In the genomic region with DNA sequence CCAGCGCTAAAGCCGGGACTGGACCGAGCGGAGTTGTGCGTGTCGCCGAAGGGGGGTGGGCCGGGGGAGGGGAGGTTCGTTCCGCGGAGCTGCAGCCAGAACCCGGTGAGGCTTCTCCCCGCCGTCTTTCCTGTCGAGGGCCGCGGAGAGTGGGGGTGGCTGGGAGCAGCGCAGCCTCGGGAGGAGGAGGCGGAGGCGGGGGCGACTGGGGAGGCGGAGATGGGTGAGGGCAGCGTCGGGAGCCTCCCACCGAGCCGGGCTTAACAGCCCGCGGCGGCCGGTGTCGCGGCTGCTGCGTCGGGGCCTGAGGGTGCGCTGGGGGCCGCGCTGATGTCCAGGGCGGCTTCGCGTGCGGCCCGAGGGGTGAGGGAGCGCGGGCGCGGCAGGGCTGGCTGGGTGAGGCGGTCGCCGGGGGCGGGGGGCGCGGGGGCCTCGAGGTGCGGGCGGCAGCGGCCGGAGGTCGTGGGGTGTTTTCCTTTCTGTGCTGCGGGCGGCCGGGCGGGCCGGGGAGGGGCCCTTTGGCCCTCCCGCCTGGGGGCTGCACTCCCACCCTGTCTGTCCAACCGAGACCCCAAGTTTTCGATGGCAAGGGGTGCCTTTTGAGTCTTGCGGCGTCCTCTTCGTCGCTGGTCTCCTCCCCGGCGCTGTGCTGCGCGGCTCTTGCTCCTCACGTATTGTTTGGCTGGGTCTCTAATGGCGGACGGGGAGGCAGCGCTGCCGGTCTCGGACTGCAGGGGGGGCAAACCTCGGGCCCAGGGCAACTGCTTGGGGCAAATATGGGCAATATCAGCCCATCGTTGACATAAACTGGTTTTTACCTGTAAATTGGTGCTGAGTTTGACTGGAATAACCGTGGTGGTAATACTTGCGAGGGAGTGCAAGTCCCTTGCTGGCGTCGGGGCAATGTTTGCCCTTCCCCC, we compare ENCODE assay signal across 8 mouse cellular contexts. TPM values are rescaled to one million over a fixed set of nuclear protein-coding genes. Genes with fewer than 3 reads are reported as not detected.
DNase-seq lines count a peak whose midpoint lies in the region; ATAC-seq and TF ChIP-seq lines count a peak whose summit lies in the region.
"Not testable (repeated sequence)": the region's sequence is repeated elsewhere in the genome, so short reads cannot be mapped to it uniquely, and the experiment has no call there.

A gene (plus strand): TSS at position 60 of the 920 bp plus-strand sequence.

- WGBS in embryonic facial prominence, embryonic 12.5 days: under 1% methylated on average over 39 of the region's 87 CpGs
- WGBS in limb, embryonic 11.5 days: under 1% methylated on average over 28 of the region's 87 CpGs
- WGBS in midbrain, embryonic 13.5 days: 0% methylated on average over 25 of the region's 87 CpGs
- under 1% methylated on average over 44 of the region's 87 CpGs for WGBS in small intestine, adult 2 months

- not testable (repeated sequence) for H3K27me3 ChIP-seq in embryonic facial prominence, embryonic 12.5 days; limb, embryonic 11.5 days (ENCODE audit: control insufficient read depth, insufficient read depth, low read length); midbrain, embryonic 13.5 days; small intestine, adult 2 months (ENCODE audit: control insufficient read depth, insufficient read depth, low read length)

- H3K27ac ChIP-seq in embryonic facial prominence, embryonic 12.5 days: peak within 1 kb of the TSS; percentile 99
- H3K27ac ChIP-seq in limb, embryonic 11.5 days (replicated peaks; ENCODE audit: low read depth, low read length): peak within 1 kb of the TSS; percentile 90
- peak within 1 kb of the TSS; percentile 99 for H3K27ac ChIP-seq in midbrain, embryonic 13.5 days
- peak within 1 kb of the TSS; percentile 93 for H3K27ac ChIP-seq in small intestine, adult 2 months (ENCODE audit: insufficient read depth, low read depth, low read length)

- peak within 1 kb of the TSS; percentile 76 for H3K4me3 ChIP-seq in embryonic facial prominence, embryonic 12.5 days
- peak within 1 kb of the TSS; percentile 61 for H3K4me3 ChIP-seq in limb, embryonic 11.5 days (ENCODE audit: low read depth, low read length)
- peak within 1 kb of the TSS; percentile 80 for H3K4me3 ChIP-seq in midbrain, embryonic 13.5 days (replicated peaks)
- peak within 1 kb of the TSS; percentile 100 for H3K4me3 ChIP-seq in small intestine, adult 2 months (ENCODE audit: low read depth, low read length)

- H3K9me3 ChIP-seq in embryonic facial prominence, embryonic 12.5 days; limb, embryonic 11.5 days (ENCODE audit: control insufficient read depth, low read length); midbrain, embryonic 13.5 days: not testable (repeated sequence)

- TF ChIP-seq CTCF in small intestine, adult 2 months (IDR thresholded peaks at IDR 0.05; ENCODE audit: extremely low read depth, insufficient read length, insufficient replicate concordance, low read depth, low read length): peak; percentile 81; the same call in 1 of the 2 replicates

- peaks cover 13% of the 10 kb centered on the region for H3K4me1 ChIP-seq in embryonic facial prominence, embryonic 12.5 days
- H3K4me1 ChIP-seq in limb, embryonic 11.5 days (ENCODE audit: control insufficient read depth, insufficient read depth, low read length); small intestine, adult 2 months (ENCODE audit: control insufficient read depth, insufficient read depth, insufficient read length, low read length): not testable (repeated sequence)
- peaks cover 26% of the 10 kb centered on the region for H3K4me1 ChIP-seq in midbrain, embryonic 13.5 days (replicated peaks)

- DNase-seq in 3134 (ENCODE audit: extremely low read depth, insufficient read length, low spot score): peak; percentile 80
- DNase-seq in adrenal gland, postnatal 36 days: peak; percentile 73 to 84
- peak; percentile 98 for DNase-seq in heart, adult 11 months
- peak; percentile 85 for DNase-seq in kidney, adult 18-20 months
- peak; percentile 85 for DNase-seq in limb, embryonic 11.5 days (ENCODE audit: low spot score)

- peaks cover 14% of the 10 kb centered on the region for H3K36me3 ChIP-seq in embryonic facial prominence, embryonic 12.5 days
- H3K36me3 ChIP-seq in limb, embryonic 11.5 days (ENCODE audit: control insufficient read depth, insufficient read depth, low read length); small intestine, adult 2 months (ENCODE audit: control insufficient read depth, insufficient read depth, low read length): not testable (repeated sequence)
- H3K36me3 ChIP-seq in midbrain, embryonic 13.5 days: peaks cover 13% of the 10 kb centered on the region

- peak within 1 kb of the TSS; percentile 68 for H3K4me2 ChIP-seq in embryonic facial prominence, embryonic 12.5 days (replicated peaks)
- peak within 1 kb of the TSS; percentile 52 for H3K4me2 ChIP-seq in limb, embryonic 11.5 days (ENCODE audit: low read depth, severe bottlenecking)
- H3K4me2 ChIP-seq in midbrain, embryonic 13.5 days (replicated peaks): peak within 1 kb of the TSS; percentile 68

- H3K9ac ChIP-seq in embryonic facial prominence, embryonic 12.5 days: peak within 1 kb of the TSS; percentile 83
- H3K9ac ChIP-seq in limb, embryonic 11.5 days (ENCODE audit: low read length): peak within 1 kb of the TSS; percentile 73
- peak within 1 kb of the TSS; percentile 94 for H3K9ac ChIP-seq in midbrain, embryonic 13.5 days (replicated peaks)

- ATAC-seq in embryonic facial prominence, embryonic 12.5 days (ENCODE audit: insufficient number of reproducible peaks, insufficient read depth, low FRiP score, low TSS enrichment): peak; percentile 18; the same call in 1 of the 2 replicates
- peak; percentile 75 for ATAC-seq in limb, embryonic 11.5 days (ENCODE audit: insufficient number of reproducible peaks, low FRiP score, low TSS enrichment, low read depth)
- peak; percentile 18 for ATAC-seq in midbrain, embryonic 13.5 days

- not testable (repeated sequence) for TF ChIP-seq POLR2A in small intestine, adult 2 months (IDR thresholded peaks at IDR 0.05; ENCODE audit: low read depth, low read length)

RNA-seq across cellular contexts. Expression of the gene that starts here (rescaled TPM):
- 10 to 100 TPM; 54.9 to 55.5 TPM for total RNA-seq in adrenal gland, postnatal 36 days (2021)
- 68.5 and 69.8 TPM in 2 replicates for polyA plus RNA-seq in embryonic facial prominence, embryonic 12.5 days (2016; fragmentation: Nextera tagmentation; extraction: Ambion mirVana)
- 60.1 and 67.0 TPM in 2 replicates for polyA plus RNA-seq in limb, embryonic 11.5 days (2014; fragmentation: Nextera tagmentation; extraction: Ambion mirVana)
- polyA plus RNA-seq in midbrain, embryonic 13.5 days (2015; fragmentation: Nextera tagmentation; extraction: Ambion mirVana): 84.8 and 85.8 TPM in 2 replicates
- polyA plus RNA-seq in small intestine, adult 2 months (2012; rRNA removed): 0.57 and 1.6 TPM in 2 replicates

Comparison
In these comparisons a context has a peak if more than half of its experiments do, and no peak if none do; other contexts are left out.
1. Peak in every context shown above with its lines: DNase-seq, ATAC-seq, H3K4me3 ChIP-seq and H3K27ac ChIP-seq.
2. RNA of the gene that starts here (polyA plus RNA-seq): 84.8 to 85.8 TPM in midbrain, embryonic 13.5 days, 68.5 to 69.8 TPM in embryonic facial prominence, embryonic 12.5 days and 60.1 to 67.0 TPM in limb, embryonic 11.5 days; 0.57 to 1.6 TPM in small intestine, adult 2 months; every median in the first group is over 10 times any median in the second.
3. ATAC-seq: peak in every context shown above with its lines; median percentile 75 in limb, embryonic 11.5 days; 18 in embryonic facial prominence, embryonic 12.5 days; 18 in midbrain, embryonic 13.5 days.